In the genomic region with DNA sequence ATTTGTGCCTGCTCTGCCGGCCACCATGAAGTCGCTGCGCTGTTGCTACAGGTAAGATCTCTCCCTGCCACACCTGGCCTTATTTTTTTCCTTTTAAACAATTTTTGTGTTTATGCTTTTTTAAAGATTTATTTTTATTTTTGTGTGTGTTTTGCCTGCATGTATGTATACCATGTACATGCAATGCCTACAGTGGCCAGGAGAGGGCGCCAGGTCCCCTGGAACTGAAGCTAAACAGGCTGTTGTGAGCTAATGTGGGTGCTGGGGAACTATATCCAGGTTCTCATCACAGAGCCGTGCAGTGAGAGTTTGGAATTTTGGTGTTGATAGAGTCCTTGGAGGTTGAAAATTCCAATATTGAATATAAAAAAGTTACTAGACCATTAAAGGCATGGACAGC, we compare ENCODE assay signal across 9 mouse cellular contexts. TPM values are rescaled to one million over a fixed set of nuclear protein-coding genes. Genes with fewer than 3 reads are reported as not detected.
DNase-seq lines count a peak whose midpoint lies in the region; ATAC-seq and TF ChIP-seq lines count a peak whose summit lies in the region.
"Had no signal": no experiment of that assay in that cellular context is flagged by ENCODE, and none has a peak within 500 bp of the region (broad histone marks: within the 10 kb centered on the region; RNA-seq: fewer than 3 reads in every experiment).

No protein-coding gene starts in this region.

- ATAC-seq in kidney, embryonic 14.5 days (ENCODE audit: low FRiP score, low TSS enrichment) = no peak
- peak; percentile 69 for ATAC-seq in erythroblast, adult 5-6 weeks (replicated peaks; ENCODE audit: low FRiP score, poor library complexity, severe bottlenecking)
- ATAC-seq in neutrophil, adult 5-6 weeks (ENCODE audit: extremely low read depth, insufficient number of reproducible peaks, low FRiP score, poor library complexity, severe bottlenecking) = peak; percentile 44; the same call in 1 of the 2 replicates

- no peaks in the 10 kb centered on the region; the same call in 1 of the 2 replicates for H3K36me3 ChIP-seq in kidney, adult 2 months (ENCODE audit: control insufficient read depth, insufficient read depth, low read length)
- H3K36me3 ChIP-seq in kidney, embryonic 14.5 days (ENCODE audit: control insufficient read depth, insufficient read depth, low read length) = peaks cover 53% of the 10 kb centered on the region

- H3K9me3 ChIP-seq in kidney, embryonic 14.5 days (ENCODE audit: control insufficient read depth, low read length) = no peaks in the 10 kb centered on the region
- H3K9me3 ChIP-seq: midbrain, embryonic 12.5 days had no signal

- TF ChIP-seq POLR2A in kidney, adult 2 months (IDR thresholded peaks at IDR 0.05; ENCODE audit: low read depth, low read length) = no peak

- no peaks in the 10 kb centered on the region for H3K27me3 ChIP-seq in kidney, adult 2 months (replicated peaks; ENCODE audit: control insufficient read depth, insufficient read depth, low read length)
- no peaks in the 10 kb centered on the region for H3K27me3 ChIP-seq in kidney, embryonic 14.5 days (ENCODE audit: control insufficient read depth, insufficient read depth, low read length)
- H3K27me3 ChIP-seq: heart, embryonic 13.5 days; midbrain, embryonic 12.5 days had no signal

- peak; percentile 10 for DNase-seq in kidney, adult 2 months
- DNase-seq in CD8-positive naive resting alpha-beta T cell, adult 2 months (ENCODE audit: low read depth in 2 of 2, low spot score in 2 of 2) = peak; percentile 35 to 40
- peak; percentile 15 for DNase-seq in Muller cell, postnatal 12 days (ENCODE audit: inconsistent ontology term)
- no peak for DNase-seq in layer of hippocampus, postnatal 36 days

- H3K4me3 ChIP-seq in kidney, adult 2 months (ENCODE audit: insufficient read depth, low read depth, low read length) = no peak overlapping the region
- no peak overlapping the region for H3K4me3 ChIP-seq in kidney, embryonic 14.5 days (ENCODE audit: low read length)
- H3K4me3 ChIP-seq: heart, embryonic 13.5 days; midbrain, embryonic 12.5 days had no signal

- H3K9ac ChIP-seq in kidney, embryonic 14.5 days (ENCODE audit: low read depth, low read length) = no peak overlapping the region
- H3K9ac ChIP-seq: heart, embryonic 13.5 days; midbrain, embryonic 12.5 days had no signal

- peak; percentile 71 for TF ChIP-seq CTCF in kidney, adult 2 months (conservative IDR thresholded peaks at IDR 0.05; ENCODE audit: insufficient read depth, insufficient read length, low read depth, low read length)

- H3K4me2 ChIP-seq in kidney, embryonic 14.5 days (replicated peaks; ENCODE audit: low read depth, low read length) = no peak overlapping the region
- H3K4me2 ChIP-seq: heart, embryonic 13.5 days; midbrain, embryonic 12.5 days had no signal

- H3K4me1 ChIP-seq in kidney, adult 2 months (ENCODE audit: control insufficient read depth, insufficient read depth, low read length) = no peaks in the 10 kb centered on the region
- no peaks in the 10 kb centered on the region for H3K4me1 ChIP-seq in kidney, embryonic 14.5 days (ENCODE audit: control insufficient read depth, insufficient read depth, low read length)
- H3K4me1 ChIP-seq: heart, embryonic 13.5 days; midbrain, embryonic 12.5 days had no signal

- no peak overlapping the region for H3K27ac ChIP-seq in kidney, adult 2 months (ENCODE audit: insufficient read depth, low read depth, low read length)
- no peak overlapping the region for H3K27ac ChIP-seq in kidney, embryonic 14.5 days (ENCODE audit: low read depth, low read length)
- H3K27ac ChIP-seq: heart, embryonic 13.5 days; midbrain, embryonic 12.5 days had no signal

- WGBS in kidney, adult 2 months = 83% methylated on average over 5 of the region's 5 CpGs
- WGBS in kidney, embryonic 14.5 days = 74% methylated on average over 5 of the region's 5 CpGs

RNA-seq across cellular contexts. Expression of gene Pdcd5, which starts 18.8 kb away (rescaled TPM):
- polyA plus RNA-seq in kidney, adult 2 months (2012; rRNA removed) = 56.9 and 57.4 TPM in 2 replicates
- 288 and 371 TPM in 2 replicates for polyA plus RNA-seq in kidney, embryonic 14.5 days (2014; fragmentation: Nextera tagmentation; extraction: Ambion mirVana)
- total RNA-seq in erythroblast, adult 5-6 weeks (2015; ENCODE audit: low replicate concordance) = 5.2 and 45.3 TPM in 2 replicates
- total RNA-seq in erythroblast, adult 5-6 weeks (2017; ENCODE audit: low replicate concordance) = 16.6 and 17.1 TPM in 2 replicates
- total RNA-seq in neutrophil, adult 5-6 weeks (2017) = 39.9 and 56.6 TPM in 2 replicates
- total RNA-seq in layer of hippocampus, postnatal 36 days (2021) = 10 to 100 TPM; 73.9 to 84.1 TPM

RNA-seq across cellular contexts. Expression of gene Ankrd27, which starts 42.5 kb away (rescaled TPM):
- polyA plus RNA-seq in kidney, adult 2 months (2012; rRNA removed) = 18.3 and 19.1 TPM in 2 replicates
- 15.0 and 37.4 TPM in 2 replicates for polyA plus RNA-seq in kidney, embryonic 14.5 days (2014; fragmentation: Nextera tagmentation; extraction: Ambion mirVana)
- 11.5 and 35.4 TPM in 2 replicates for total RNA-seq in erythroblast, adult 5-6 weeks (2015; ENCODE audit: low replicate concordance)
- total RNA-seq in erythroblast, adult 5-6 weeks (2017; ENCODE audit: low replicate concordance) = 12.3 and 20.6 TPM in 2 replicates
- 21.1 and 21.7 TPM in 2 replicates for total RNA-seq in neutrophil, adult 5-6 weeks (2017)
- 10 to 100 TPM; 42.0 to 44.1 TPM for total RNA-seq in layer of hippocampus, postnatal 36 days (2021)

RNA-seq across cellular contexts. Expression of gene Rgs9bp, which starts 43.1 kb away (rescaled TPM):
- polyA plus RNA-seq in kidney, adult 2 months (2012; rRNA removed) = 0.14 and 0.18 TPM in 2 replicates
- 0.17 and 0.28 TPM in 2 replicates for polyA plus RNA-seq in kidney, embryonic 14.5 days (2014; fragmentation: Nextera tagmentation; extraction: Ambion mirVana)
- 0.42 and 1.7 TPM in 2 replicates for total RNA-seq in erythroblast, adult 5-6 weeks (2015; ENCODE audit: low replicate concordance)
- 0.14 and 0.68 TPM in 2 replicates for total RNA-seq in erythroblast, adult 5-6 weeks (2017; ENCODE audit: low replicate concordance)
- 0.12 TPM in 1 of 2 replicates, not detected in the other for total RNA-seq in neutrophil, adult 5-6 weeks (2017)
- total RNA-seq in layer of hippocampus, postnatal 36 days (2021) = under 1 TPM; 0.23 to 0.37 TPM

Comparison
In these comparisons a context has a peak if more than half of its experiments do, and no peak if none do; other contexts are left out.
1. DNase-seq: peak in kidney, adult 2 months (single experiment), CD8-positive naive resting alpha-beta T cell, adult 2 months (2 of 2) and Muller cell, postnatal 12 days (single experiment); none in layer of hippocampus, postnatal 36 days (0 of 2).